Mouse (Mus musculus): ENCODE data around the gene Dlgap1. TPM values are rescaled to one million over a fixed set of nuclear protein-coding genes. Genes with fewer than 3 reads are reported as not detected.

The Dlgap1 gene
- total RNA-seq, 2 experiments from 2014 or later: 0.33 to 0.78 TPM

Small RNA genes within 50 kb of the gene (microRNA-seq; reads per million reads assigned to microRNA genes)
- 0 reads per million in 2 experiments for gene Mir1195 (ENCODE audit: borderline number of aligned reads in 2 of 2)

All from heart, postnatal 36 days (tissue).